Mouse (Mus musculus): Measurements from ENCODE around the gene Mpv17l2.
A peak's percentile ranks its signal among the peaks of the same experiment; 100 is the strongest.

Mpv17l2 gene

DNA sequence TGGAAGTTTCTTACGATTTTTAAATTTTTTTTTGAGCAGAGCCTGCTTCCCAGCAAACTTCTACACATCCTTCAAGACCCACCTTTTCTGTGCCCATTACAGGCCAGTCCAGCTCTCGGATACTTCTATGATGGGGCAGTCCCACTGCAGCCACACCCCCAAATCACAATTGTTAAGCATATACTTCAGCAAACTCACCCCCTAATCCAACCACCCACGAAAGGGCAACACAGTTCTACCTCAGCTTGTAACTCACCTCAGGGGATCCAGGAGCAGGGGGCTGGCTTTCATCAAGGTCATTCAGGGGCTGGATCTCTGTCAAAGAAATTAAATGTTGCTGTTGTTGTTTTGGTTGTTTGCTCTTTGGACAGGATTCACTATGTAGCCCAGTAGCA is 26.3 kb upstream of the Mpv17l2 start:
- peaks cover 62% of the 10 kb centered on the region for H3K36me3 ChIP-seq (ENCODE audit: insufficient read depth, low read length)
- no peaks in the 10 kb centered on the region for H3K9me3 ChIP-seq (ENCODE audit: low read length)
- peaks cover 74% of the 10 kb centered on the region for H3K4me1 ChIP-seq (replicated peaks; ENCODE audit: low read depth, low read length)
- TF ChIP-seq CTCF (conservative IDR thresholded peaks at IDR 0.05; ENCODE audit: low read length) (no peak), NANOG (IDR thresholded peaks at IDR 0.05; ENCODE audit: borderline replicate concordance, low read length) (no peak), POU5F1 (IDR thresholded peaks at IDR 0.05; ENCODE audit: borderline replicate concordance, low read length) (no peak)
- peak overlapping the region; percentile 66 for H3K4me3 ChIP-seq (replicated peaks; ENCODE audit: low read length)
- no peaks in the 10 kb centered on the region; the same call in 1 of the 2 replicates for H3K27me3 ChIP-seq (ENCODE audit: insufficient read depth, low read length)

DNA sequence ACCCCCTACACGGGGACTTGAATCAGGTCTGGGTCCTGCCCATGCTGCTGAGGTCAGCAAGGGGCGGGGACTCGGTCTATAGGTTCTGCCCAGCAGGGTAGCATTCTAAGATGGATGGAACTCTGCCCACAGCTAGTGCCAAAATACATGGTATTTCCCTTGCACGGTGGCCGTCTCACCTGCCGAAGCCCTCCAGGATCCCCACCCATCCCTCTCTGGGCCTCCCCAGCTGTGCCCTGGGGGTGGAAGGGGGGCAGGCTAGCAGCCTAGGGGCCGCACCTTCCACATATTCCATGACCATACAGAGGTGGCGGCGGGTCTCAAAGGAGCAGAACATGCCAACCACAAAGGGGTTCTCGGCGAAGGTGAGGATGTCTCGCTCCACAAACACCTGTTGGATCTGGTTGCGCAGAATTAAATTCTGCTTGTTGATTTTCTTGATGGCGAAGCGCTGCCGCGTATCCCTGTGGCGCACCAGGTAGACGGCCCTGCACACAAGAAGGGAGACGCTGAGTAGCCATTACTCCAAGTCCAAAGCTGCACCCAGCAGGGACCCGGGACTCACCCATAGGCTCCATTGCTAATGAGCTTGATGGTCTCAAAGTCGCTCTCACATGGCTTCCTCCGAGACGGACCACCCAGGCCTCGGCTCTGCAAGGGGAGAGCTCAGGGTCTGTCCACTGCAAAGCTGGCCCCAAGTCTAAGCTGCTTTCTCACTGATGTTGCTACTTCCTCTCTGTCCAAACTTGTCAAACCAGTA is 25.7 kb upstream of the Mpv17l2 start:
- peak overlapping the region; percentile 52 for H3K4me3 ChIP-seq (replicated peaks; ENCODE audit: low read length)
- TF ChIP-seq POU5F1 (IDR thresholded peaks at IDR 0.05; ENCODE audit: borderline replicate concordance, low read length): no peak
- TF ChIP-seq CTCF (conservative IDR thresholded peaks at IDR 0.05; ENCODE audit: low read length): no peak
- TF ChIP-seq NANOG (IDR thresholded peaks at IDR 0.05; ENCODE audit: borderline replicate concordance, low read length): no peak
- H3K27me3 ChIP-seq (ENCODE audit: insufficient read depth, low read length): no peaks in the 10 kb centered on the region; the same call in 1 of the 2 replicates
- H3K4me1 ChIP-seq (replicated peaks; ENCODE audit: low read depth, low read length): peaks cover 71% of the 10 kb centered on the region
- H3K36me3 ChIP-seq (ENCODE audit: insufficient read depth, low read length): peaks cover 68% of the 10 kb centered on the region
- no peaks in the 10 kb centered on the region for H3K9me3 ChIP-seq (ENCODE audit: low read length)

DNA sequence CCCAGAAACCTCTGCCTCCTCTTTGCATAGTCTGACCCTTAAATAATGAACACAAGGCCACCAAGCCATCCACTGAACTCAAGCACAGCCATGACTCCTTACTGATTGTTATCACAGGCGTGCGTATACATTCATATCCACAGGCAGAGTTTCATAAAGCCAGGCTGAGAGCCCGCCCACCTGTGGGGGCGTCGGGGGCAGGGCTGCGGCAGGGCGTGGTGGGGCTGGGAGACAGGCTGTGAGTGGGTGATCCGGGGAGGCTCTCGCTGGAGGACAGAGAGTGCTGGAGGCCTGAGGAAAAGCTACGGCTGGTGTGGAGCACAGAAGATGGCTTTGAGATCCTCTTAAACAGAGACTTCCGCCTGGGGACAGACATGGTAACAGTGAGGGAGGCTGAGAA is 19.3 kb upstream of the Mpv17l2 start:
- Histone ChIP-seq H3K4me3 (replicated peaks; ENCODE audit: low read length) (peak overlapping the region; percentile 73), H3K4me1 (replicated peaks; ENCODE audit: low read depth, low read length) (peaks cover 68% of the 10 kb centered on the region), H3K9me3 (ENCODE audit: low read length) (no peaks in the 10 kb centered on the region), H3K27me3 (ENCODE audit: insufficient read depth, low read length) (peaks cover 3% of the 10 kb centered on the region; the same call in 1 of the 2 replicates), H3K36me3 (ENCODE audit: insufficient read depth, low read length) (peaks cover 70% of the 10 kb centered on the region)
- no peak for TF ChIP-seq NANOG (IDR thresholded peaks at IDR 0.05; ENCODE audit: borderline replicate concordance, low read length)
- no peak for TF ChIP-seq POU5F1 (IDR thresholded peaks at IDR 0.05; ENCODE audit: borderline replicate concordance, low read length)
- no peak for TF ChIP-seq CTCF (conservative IDR thresholded peaks at IDR 0.05; ENCODE audit: low read length)

DNA sequence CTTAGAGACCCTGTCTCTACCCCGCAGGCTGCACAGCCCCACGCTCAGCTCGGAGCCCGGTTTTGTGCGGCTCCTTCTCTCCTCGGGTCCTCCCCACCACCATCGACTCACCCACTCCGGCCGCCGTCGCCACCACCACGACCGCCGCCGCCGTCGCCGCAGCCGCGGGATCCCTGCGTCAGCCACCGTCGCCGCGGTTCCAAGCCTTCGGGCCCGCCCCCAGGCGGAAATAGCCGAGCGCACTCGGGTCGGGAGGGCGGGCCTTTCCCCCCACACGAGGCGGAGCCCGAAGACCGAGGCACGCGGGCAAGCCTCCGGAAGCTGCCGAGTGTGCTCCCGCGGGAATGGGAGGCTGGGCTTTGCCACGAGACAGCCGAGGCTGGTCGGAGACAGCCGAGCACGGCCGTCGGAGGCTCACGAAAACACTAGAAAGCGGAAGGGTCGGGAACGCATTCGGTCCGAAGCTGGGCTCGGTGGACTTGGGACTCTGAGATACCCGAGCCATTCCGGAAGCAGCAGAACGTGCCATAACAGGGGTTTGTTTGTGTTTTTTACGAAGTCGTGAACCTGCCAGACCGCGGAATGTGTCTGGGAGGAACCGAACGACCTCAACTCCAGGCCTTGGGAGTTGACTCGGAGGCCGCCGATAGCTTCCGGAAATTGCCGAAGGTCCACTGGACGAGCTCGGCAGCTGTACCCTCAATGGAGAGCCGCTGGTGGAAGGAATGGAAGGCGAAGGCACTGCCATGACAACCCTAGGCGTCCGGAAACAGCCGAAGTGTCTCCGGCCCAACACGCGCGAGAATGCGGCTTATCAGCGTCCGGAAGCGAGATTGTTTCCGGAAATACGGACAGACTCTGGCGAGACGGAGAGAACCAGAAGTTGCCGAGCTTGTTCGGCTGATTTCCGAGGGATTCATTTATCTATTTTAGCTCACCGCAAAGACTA is 16.0 kb upstream of the Mpv17l2 start, which contains the start of gene Pik3r2:
TSS of gene Pik3r2 (minus strand) at position 218 of the 949 bp plus-strand sequence.
- Histone ChIP-seq H3K27me3 (ENCODE audit: insufficient read depth, low read length) (peaks cover 3% of the 10 kb centered on the region; the same call in 1 of the 2 replicates), H3K4me1 (replicated peaks; ENCODE audit: low read depth, low read length) (peaks cover 84% of the 10 kb centered on the region), H3K9me3 (ENCODE audit: low read length) (no peaks in the 10 kb centered on the region), H3K36me3 (ENCODE audit: insufficient read depth, low read length) (peaks cover 74% of the 10 kb centered on the region), H3K4me3 (replicated peaks; ENCODE audit: low read length) (peak within 1 kb of the TSS; percentile 93)
- TF ChIP-seq POU5F1 (IDR thresholded peaks at IDR 0.05; ENCODE audit: borderline replicate concordance, low read length): no peak
- TF ChIP-seq CTCF (conservative IDR thresholded peaks at IDR 0.05; ENCODE audit: low read length): no peak
- TF ChIP-seq NANOG (IDR thresholded peaks at IDR 0.05; ENCODE audit: borderline replicate concordance, low read length): no peak

DNA sequence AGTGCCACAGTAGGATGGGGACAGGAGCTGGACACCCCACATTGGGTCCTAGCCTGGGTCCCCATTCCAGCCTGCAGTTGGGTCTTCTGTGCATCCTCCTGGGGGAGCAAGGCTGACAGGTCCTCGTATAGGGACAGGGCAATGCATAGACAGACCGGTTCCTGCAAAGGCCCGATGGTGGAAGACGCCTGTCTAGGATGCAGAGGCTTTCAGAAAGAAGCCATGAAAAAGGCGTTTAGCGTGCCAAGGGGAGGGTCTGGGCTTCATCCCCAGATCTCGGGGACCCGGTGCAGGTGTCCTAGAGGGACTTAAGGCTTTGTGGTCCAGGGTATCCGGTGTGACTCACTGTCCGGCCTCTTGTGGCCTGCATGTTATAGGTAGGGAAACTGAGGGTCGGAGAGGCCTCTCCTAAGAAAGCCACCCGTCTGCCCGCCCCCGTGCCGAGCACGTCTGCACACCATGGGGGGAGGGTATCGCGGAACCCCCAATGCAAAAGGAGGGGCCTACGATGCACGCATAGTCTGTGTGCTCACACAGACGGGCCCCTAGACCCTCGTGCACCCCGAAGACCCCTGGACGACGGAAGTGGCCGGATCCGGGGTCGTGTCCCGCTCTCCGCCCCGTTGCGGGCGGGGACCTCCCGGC is 15.2 kb upstream of the Mpv17l2 start:
- H3K27me3 ChIP-seq (ENCODE audit: insufficient read depth, low read length): peaks cover 3% of the 10 kb centered on the region; the same call in 1 of the 2 replicates
- no peak for TF ChIP-seq NANOG (IDR thresholded peaks at IDR 0.05; ENCODE audit: borderline replicate concordance, low read length)
- TF ChIP-seq POU5F1 (IDR thresholded peaks at IDR 0.05; ENCODE audit: borderline replicate concordance, low read length): no peak
- TF ChIP-seq CTCF (conservative IDR thresholded peaks at IDR 0.05; ENCODE audit: low read length): no peak
- peaks cover 74% of the 10 kb centered on the region for H3K36me3 ChIP-seq (ENCODE audit: insufficient read depth, low read length)
- peaks cover 85% of the 10 kb centered on the region for H3K4me1 ChIP-seq (replicated peaks; ENCODE audit: low read depth, low read length)
- no peaks in the 10 kb centered on the region for H3K9me3 ChIP-seq (ENCODE audit: low read length)
- H3K4me3 ChIP-seq (replicated peaks; ENCODE audit: low read length): peak overlapping the region; percentile 93

DNA sequence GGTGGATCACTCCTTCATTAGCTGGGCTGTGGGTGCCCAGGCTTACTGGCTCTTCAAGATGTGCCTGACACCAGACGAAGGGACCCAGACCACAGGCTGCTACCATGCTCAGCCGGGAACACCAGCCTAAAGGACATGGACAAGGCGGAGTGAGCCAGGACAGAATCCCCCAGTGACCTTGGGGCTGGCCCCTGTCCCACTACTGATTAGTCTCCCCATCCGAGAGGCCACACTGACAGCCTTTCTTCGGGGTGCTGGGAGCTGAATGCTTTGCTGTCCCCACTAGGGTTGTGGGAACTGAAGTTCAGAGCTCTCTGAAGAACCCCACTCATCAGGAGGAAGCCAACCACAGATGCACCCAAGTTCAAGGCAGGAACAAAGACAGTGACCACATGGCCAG is 14.5 kb upstream of the Mpv17l2 start:
- Histone ChIP-seq H3K9me3 (ENCODE audit: low read length) (no peaks in the 10 kb centered on the region), H3K36me3 (ENCODE audit: insufficient read depth, low read length) (peaks cover 77% of the 10 kb centered on the region), H3K27me3 (ENCODE audit: insufficient read depth, low read length) (peaks cover 3% of the 10 kb centered on the region; the same call in 1 of the 2 replicates), H3K4me1 (replicated peaks; ENCODE audit: low read depth, low read length) (peaks cover 86% of the 10 kb centered on the region), H3K4me3 (replicated peaks; ENCODE audit: low read length) (peak overlapping the region; percentile 93; the same call in 1 of the 2 replicates)
- no peak for TF ChIP-seq CTCF (conservative IDR thresholded peaks at IDR 0.05; ENCODE audit: low read length)
- TF ChIP-seq POU5F1 (IDR thresholded peaks at IDR 0.05; ENCODE audit: borderline replicate concordance, low read length): no peak
- TF ChIP-seq NANOG (IDR thresholded peaks at IDR 0.05; ENCODE audit: borderline replicate concordance, low read length): no peak

DNA sequence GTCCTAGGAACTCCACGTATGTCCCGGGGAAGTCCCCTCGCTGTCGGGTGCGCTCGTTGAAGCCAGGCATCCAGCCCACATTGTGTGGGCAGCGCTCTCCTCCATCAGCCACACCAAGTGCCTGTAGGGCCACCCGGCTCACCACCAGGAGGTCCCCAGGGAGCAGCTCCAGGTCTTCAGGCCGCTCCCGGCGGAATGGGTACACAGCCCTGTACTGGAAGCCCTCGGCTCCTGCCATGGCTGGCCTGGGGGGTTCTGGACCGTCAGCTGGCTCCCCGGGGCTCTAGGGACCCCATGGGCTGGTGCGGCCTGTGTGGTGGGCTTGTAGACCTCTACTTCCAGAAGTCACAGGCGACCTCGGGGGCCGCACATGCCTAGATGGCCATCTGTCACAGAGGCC is 14.0 kb upstream of the Mpv17l2 start:
- no peaks in the 10 kb centered on the region for H3K9me3 ChIP-seq (ENCODE audit: low read length)
- peaks cover 3% of the 10 kb centered on the region; the same call in 1 of the 2 replicates for H3K27me3 ChIP-seq (ENCODE audit: insufficient read depth, low read length)
- no peak overlapping the region for H3K4me3 ChIP-seq (replicated peaks; ENCODE audit: low read length)
- no peak for TF ChIP-seq POU5F1 (IDR thresholded peaks at IDR 0.05; ENCODE audit: borderline replicate concordance, low read length)
- no peak for TF ChIP-seq CTCF (conservative IDR thresholded peaks at IDR 0.05; ENCODE audit: low read length)
- TF ChIP-seq NANOG (IDR thresholded peaks at IDR 0.05; ENCODE audit: borderline replicate concordance, low read length): no peak
- peaks cover 86% of the 10 kb centered on the region for H3K4me1 ChIP-seq (replicated peaks; ENCODE audit: low read depth, low read length)
- H3K36me3 ChIP-seq (ENCODE audit: insufficient read depth, low read length): peaks cover 75% of the 10 kb centered on the region

All from E14TG2a.4 (cell line).